Mouse (Mus musculus) testis, adult 2 months (tissue): ENCODE results near the gene Akt2.

Experiments used
- CTCF ChIP-seq: fragments of 200-500 bp; IDR thresholded peaks from 2 replicates; pipeline ENCODE4 v1.5.1; 2012; ENCODE audit warnings: low read depth, mild to moderate bottlenecking, inconsistent platforms, low read length, moderate library complexity; ENCODE audit not compliant: control insufficient read depth, insufficient read depth, insufficient replicate concordance
- POLR2A ChIP-seq: fragments of 200-500 bp; IDR thresholded peaks from 2 replicates; pipeline ENCODE4 v1.6.1; 2012; ENCODE audit warnings: low read depth, mild to moderate bottlenecking, inconsistent platforms, low read length, moderate library complexity; ENCODE audit not compliant: control insufficient read depth

DNA sequence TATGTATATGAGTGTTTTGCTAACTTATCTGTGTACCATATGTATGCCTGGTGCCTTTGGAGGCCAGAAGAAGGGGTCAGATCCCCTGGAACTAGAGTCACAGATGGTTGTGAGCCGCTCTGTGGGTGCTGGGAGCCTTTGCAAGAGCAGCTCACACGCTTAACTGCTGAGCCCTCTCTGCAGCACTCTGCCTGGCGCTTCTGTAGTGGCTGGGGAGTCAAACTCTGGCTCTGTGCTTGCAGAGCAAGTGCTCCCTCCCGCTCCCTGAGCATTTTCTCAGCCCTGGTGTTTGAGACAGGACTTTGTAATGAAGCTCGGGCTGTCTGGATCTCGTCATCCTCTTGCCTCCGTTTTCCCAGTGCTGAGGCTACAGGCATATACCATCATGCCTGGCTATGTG lies 6.7 kb downstream of the Akt2 start:
- TF ChIP-seq CTCF (no peak), POLR2A (no peak)
